Mouse (Mus musculus) kidney, embryonic 15.5 days (tissue): ENCODE measurements around the gene Lrrc4c. TPM values are rescaled to one million over a fixed set of nuclear protein-coding genes. Genes with fewer than 3 reads are reported as not detected.

Experiments
- ATAC-seq: fragments of 200-750 bp; cut with Nextera tagmentation; replicated peaks from 2 replicates; pipeline ENCODE4 v1.8.0; 2017; ENCODE audit warnings: moderate TSS enrichment; ENCODE audit not compliant: low FRiP score
- H3K27ac ChIP-seq: fragments of 300-500 bp; sonication (generic); 2 replicates; pipeline ENCODE4 v1.5.1; 2015; ENCODE audit warnings: mild to moderate bottlenecking, inconsistent platforms
- H3K27me3 ChIP-seq: fragments of 300-500 bp; sonication (generic); 2 replicates; pipeline ENCODE4 v1.6.1; 2015; ENCODE audit warnings: inconsistent platforms
- H3K36me3 ChIP-seq: fragments of 300-500 bp; sonication (generic); 2 replicates; pipeline ENCODE4 v1.6.1; 2015; ENCODE audit warnings: inconsistent platforms
- H3K4me1 ChIP-seq: fragments of 300-500 bp; sonication (generic); 2 replicates; pipeline ENCODE4 v1.6.1; 2015; ENCODE audit warnings: inconsistent platforms
- H3K4me2 ChIP-seq: fragments of 300-500 bp; sonication (generic); 2 replicates; pipeline ENCODE4 v1.6.1; 2015; ENCODE audit warnings: moderate library complexity, mild to moderate bottlenecking, inconsistent platforms
- H3K4me3 ChIP-seq: fragments of 300-500 bp; sonication (generic); replicated peaks from 2 replicates; pipeline ENCODE4 v1.5.1; 2015; ENCODE audit warnings: mild to moderate bottlenecking, inconsistent platforms
- H3K9ac ChIP-seq: fragments of 300-500 bp; sonication (generic); 2 replicates; pipeline ENCODE4 v1.6.1; 2015; ENCODE audit warnings: mild to moderate bottlenecking, inconsistent platforms
- H3K9me3 ChIP-seq: fragments of 300-500 bp; sonication (generic); replicated peaks from 2 replicates; pipeline ENCODE4 v1.6.1; 2016; ENCODE audit warnings: inconsistent platforms
- WGBS: fragments of 180-500 bp; shearing (Covaris S2); methylation state at CpG from one replicate; pipeline ENCODE4 v1.1.7; 2015; ENCODE audit warnings: mixed read lengths; 5-methylcytosine and 5-hydroxymethylcytosine counted together
- polyA plus RNA-seq: library from polyadenylated mRNA; unstranded; fragments of >200 nt; fragmentation: Nextera tagmentation; extraction: Ambion mirVana; gene quantifications from 2 replicates; pipeline ENCODE4 v1.2.1, GENCODE M21; 2015

The Lrrc4c gene
- polyA plus RNA-seq, 1 experiment from 2014 or later = 1.4 TPM

GRCm38 (mm10) chr2:96717353-96717752, 399.4 kb downstream of the Lrrc4c start:
- Histone ChIP-seq H3K4me2 (no peak overlapping the region), H3K4me1 (no peaks in the 10 kb centered on the region), H3K36me3 (no peaks in the 10 kb centered on the region), H3K9me3 (no peaks in the 10 kb centered on the region), H3K27ac (no peak overlapping the region), H3K9ac (no peak overlapping the region), H3K27me3 (no peaks in the 10 kb centered on the region), H3K4me3 (no peak overlapping the region)
- no peak for ATAC-seq
- 83% methylated on average over 2 of the region's 2 CpGs for WGBS

DNA sequence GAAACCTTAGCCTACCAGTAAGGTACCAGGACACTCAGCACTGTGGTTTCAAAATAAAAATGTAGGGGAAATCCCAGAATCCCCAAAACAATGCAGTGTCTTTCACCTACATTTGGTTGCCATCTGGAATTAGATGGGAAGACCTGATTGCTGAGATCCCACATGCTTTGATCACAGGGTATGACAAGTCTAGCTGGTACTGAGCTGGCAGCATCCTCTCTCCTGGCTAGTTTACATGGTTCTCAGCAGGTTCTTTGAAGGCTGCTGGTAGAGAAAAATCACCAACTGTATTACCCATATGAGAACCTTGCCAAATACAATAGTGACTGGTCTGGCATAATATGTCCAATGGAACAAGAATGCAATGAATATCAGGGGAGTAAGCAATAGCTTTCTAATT, 405.4 kb downstream of the Lrrc4c start:
- no peak overlapping the region for H3K27ac ChIP-seq
- no peaks in the 10 kb centered on the region for H3K4me1 ChIP-seq
- H3K4me3 ChIP-seq = no peak overlapping the region
- no peak overlapping the region for H3K9ac ChIP-seq
- ATAC-seq = no peak
- no peaks in the 10 kb centered on the region for H3K36me3 ChIP-seq
- H3K9me3 ChIP-seq = no peaks in the 10 kb centered on the region
- no peak overlapping the region for H3K4me2 ChIP-seq
- H3K27me3 ChIP-seq = no peaks in the 10 kb centered on the region

DNA sequence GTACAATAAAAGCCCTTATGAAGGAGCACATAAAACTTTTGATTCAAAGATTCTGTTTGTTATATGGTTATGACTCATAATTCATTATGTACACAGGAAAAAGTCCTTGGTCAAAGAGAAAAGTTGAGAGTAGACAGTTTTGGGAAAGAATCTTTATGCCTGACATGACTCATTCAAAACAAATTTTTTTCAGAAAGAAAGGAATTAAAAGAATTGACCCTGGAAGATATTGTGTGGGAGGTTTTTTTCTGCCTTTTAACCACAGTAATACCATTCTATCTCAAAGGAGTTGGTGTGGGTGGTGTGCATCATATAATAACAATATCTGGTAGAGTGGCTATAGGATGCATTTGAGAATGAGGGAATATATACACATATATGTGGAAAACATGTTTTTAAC, 418.1 kb downstream of the Lrrc4c start:
- ATAC-seq = no peak
- Histone ChIP-seq H3K4me1 (no peaks in the 10 kb centered on the region), H3K9me3 (no peaks in the 10 kb centered on the region), H3K4me2 (no peak overlapping the region), H3K36me3 (no peaks in the 10 kb centered on the region), H3K4me3 (no peak overlapping the region), H3K9ac (no peak overlapping the region), H3K27ac (no peak overlapping the region), H3K27me3 (no peaks in the 10 kb centered on the region)

DNA sequence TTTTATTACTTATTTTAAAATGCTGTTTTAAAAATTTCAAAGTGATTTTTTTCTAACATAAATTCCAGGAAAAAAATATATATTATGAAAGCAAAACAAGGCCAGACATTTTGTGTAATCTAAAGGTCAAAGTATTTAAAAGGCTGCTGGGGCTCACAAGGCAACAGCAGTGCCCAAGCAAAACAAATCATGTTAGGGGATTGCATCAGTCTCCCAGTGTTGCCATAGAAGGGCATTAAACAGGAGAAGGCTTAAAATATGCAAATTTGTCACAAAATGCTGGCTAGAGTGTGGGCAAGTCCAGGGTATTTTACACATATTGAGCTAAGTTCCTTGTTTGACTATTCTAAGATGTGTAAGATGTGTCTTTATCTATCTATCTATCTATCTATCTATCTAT, 437.1 kb downstream of the Lrrc4c start:
- ATAC-seq = no peak
- H3K9ac ChIP-seq = no peak overlapping the region
- H3K27me3 ChIP-seq = no peaks in the 10 kb centered on the region
- no peaks in the 10 kb centered on the region for H3K4me1 ChIP-seq
- no peak overlapping the region for H3K27ac ChIP-seq
- no peak overlapping the region for H3K4me2 ChIP-seq
- no peaks in the 10 kb centered on the region for H3K36me3 ChIP-seq
- H3K9me3 ChIP-seq = no peaks in the 10 kb centered on the region
- H3K4me3 ChIP-seq = no peak overlapping the region

DNA sequence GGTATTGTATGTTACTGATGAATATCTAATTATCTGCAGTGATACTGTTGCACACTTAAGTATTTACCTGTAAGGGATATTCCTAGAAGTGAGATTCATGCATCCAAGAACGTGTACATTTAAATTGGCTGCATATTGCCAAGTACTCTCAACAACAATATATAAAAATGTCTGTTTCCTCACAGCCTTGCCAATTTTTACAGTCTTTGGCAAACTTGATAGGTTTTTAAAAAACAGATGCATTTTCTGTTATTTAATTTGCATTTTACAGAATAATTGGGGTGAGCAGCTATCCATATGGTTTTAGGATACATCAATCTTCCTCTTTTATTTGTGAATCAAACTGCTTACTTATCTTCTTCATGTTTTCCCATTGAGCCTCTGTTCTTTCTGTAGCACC, 439.7 kb downstream of the Lrrc4c start:
- 61% methylated on average over 1 of the region's 1 CpGs for WGBS

GRCm38 (mm10) chr2:96763538-96763937, 445.6 kb downstream of the Lrrc4c start:
- H3K27ac ChIP-seq = no peak overlapping the region
- no peak overlapping the region for H3K4me2 ChIP-seq
- no peaks in the 10 kb centered on the region for H3K4me1 ChIP-seq
- H3K9me3 ChIP-seq = no peaks in the 10 kb centered on the region
- no peaks in the 10 kb centered on the region for H3K27me3 ChIP-seq
- ATAC-seq = 0 out of 2 replicates have a peak, but pooled peaks have one; percentile 36
- H3K36me3 ChIP-seq = no peaks in the 10 kb centered on the region
- 34% methylated on average over 5 of the region's 5 CpGs for WGBS
- no peak overlapping the region for H3K4me3 ChIP-seq
- H3K9ac ChIP-seq = no peak overlapping the region

More for the DNA sequence above, 439.7 kb downstream of the Lrrc4c start:
- H3K4me3 ChIP-seq = no peak overlapping the region
- no peaks in the 10 kb centered on the region for H3K9me3 ChIP-seq
- no peak overlapping the region for H3K27ac ChIP-seq
- H3K9ac ChIP-seq = no peak overlapping the region
- no peaks in the 10 kb centered on the region for H3K4me1 ChIP-seq
- ATAC-seq = no peak
- no peak overlapping the region for H3K4me2 ChIP-seq
- H3K36me3 ChIP-seq = no peaks in the 10 kb centered on the region
- H3K27me3 ChIP-seq = no peaks in the 10 kb centered on the region

GRCm38 (mm10) chr2:96775376-96775775, 457.4 kb downstream of the Lrrc4c start:
- Histone ChIP-seq H3K27me3 (no peaks in the 10 kb centered on the region), H3K27ac (no peak overlapping the region), H3K4me2 (no peak overlapping the region), H3K9me3 (no peaks in the 10 kb centered on the region), H3K36me3 (no peaks in the 10 kb centered on the region), H3K4me1 (no peaks in the 10 kb centered on the region), H3K4me3 (no peak overlapping the region), H3K9ac (no peak overlapping the region)
- no peak for ATAC-seq

DNA sequence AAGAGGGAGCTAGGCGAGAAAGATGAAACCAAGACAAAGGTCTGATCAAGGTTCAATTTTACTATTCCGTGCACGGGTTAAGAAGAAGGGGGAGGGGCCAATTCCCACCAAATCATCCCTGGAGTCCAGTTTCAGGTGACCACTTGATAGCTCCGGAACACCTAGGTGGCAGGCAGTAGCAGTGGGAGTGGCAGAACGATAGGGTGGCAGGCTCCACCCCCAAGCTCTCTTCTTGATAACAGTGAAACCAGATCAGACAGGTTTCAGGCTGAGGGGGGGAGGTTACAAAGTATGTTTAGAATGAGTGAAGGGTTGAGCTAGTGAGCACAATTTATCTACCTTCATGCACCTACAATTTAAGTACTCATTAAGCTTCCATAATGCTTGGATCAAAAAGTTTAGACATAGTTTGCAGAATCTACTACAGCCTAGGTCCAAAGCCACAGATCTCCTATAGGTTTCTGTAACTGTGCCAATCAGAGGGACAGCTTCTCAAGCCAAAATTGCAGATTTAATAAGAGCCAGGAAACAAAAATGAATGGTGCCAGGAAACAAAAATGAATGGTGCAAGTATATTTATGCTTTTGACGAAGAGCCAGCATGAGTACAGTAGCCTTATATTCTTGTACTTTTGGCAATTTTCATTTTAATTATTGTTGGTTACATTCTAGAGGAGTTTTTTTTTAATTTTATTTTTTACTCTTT, 478.9 kb downstream of the Lrrc4c start:
- Histone ChIP-seq H3K4me2 (no peak overlapping the region), H3K36me3 (no peaks in the 10 kb centered on the region), H3K9ac (no peak overlapping the region), H3K27me3 (no peaks in the 10 kb centered on the region), H3K4me1 (no peaks in the 10 kb centered on the region), H3K4me3 (no peak overlapping the region), H3K9me3 (no peaks in the 10 kb centered on the region), H3K27ac (no peak overlapping the region)
- 31% methylated on average over 6 of the region's 6 CpGs for WGBS
- no peak for ATAC-seq

- WGBS = 81% methylated on average over 5 of the region's 5 CpGs
- no peak for ATAC-seq
These were observed 532.9 kb downstream of the Lrrc4c start for GRCm38 (mm10) chr2:96850839-96851396.

GRCm38 (mm10) chr2:96853797-96854196, 535.8 kb downstream of the Lrrc4c start:
- 82% methylated on average over 1 of the region's 1 CpGs for WGBS
- no peaks in the 10 kb centered on the region for H3K4me1 ChIP-seq
- H3K9ac ChIP-seq = no peak overlapping the region
- no peaks in the 10 kb centered on the region for H3K36me3 ChIP-seq
- no peak overlapping the region for H3K4me3 ChIP-seq
- H3K27ac ChIP-seq = no peak overlapping the region
- H3K4me2 ChIP-seq = no peak overlapping the region
- no peaks in the 10 kb centered on the region for H3K27me3 ChIP-seq
- H3K9me3 ChIP-seq = no peaks in the 10 kb centered on the region
- no peak for ATAC-seq

More at GRCm38 (mm10) chr2:96850839-96851396, 532.9 kb downstream of the Lrrc4c start:
- H3K4me2 ChIP-seq = no peak overlapping the region
- H3K4me3 ChIP-seq = no peak overlapping the region
- H3K27me3 ChIP-seq = no peaks in the 10 kb centered on the region
- no peaks in the 10 kb centered on the region for H3K36me3 ChIP-seq
- H3K9me3 ChIP-seq = no peaks in the 10 kb centered on the region
- H3K4me1 ChIP-seq = no peaks in the 10 kb centered on the region
- no peak overlapping the region for H3K9ac ChIP-seq
- no peak overlapping the region for H3K27ac ChIP-seq

- Histone ChIP-seq H3K9me3 (no peaks in the 10 kb centered on the region), H3K27ac (no peak overlapping the region), H3K9ac (no peak overlapping the region), H3K27me3 (no peaks in the 10 kb centered on the region), H3K36me3 (no peaks in the 10 kb centered on the region), H3K4me2 (no peak overlapping the region), H3K4me1 (no peaks in the 10 kb centered on the region), H3K4me3 (no peak overlapping the region)
- ATAC-seq = no peak
- WGBS = 88% methylated on average over 1 of the region's 1 CpGs
These were observed 558.1 kb downstream of the Lrrc4c start for GRCm38 (mm10) chr2:96876062-96876461.

DNA sequence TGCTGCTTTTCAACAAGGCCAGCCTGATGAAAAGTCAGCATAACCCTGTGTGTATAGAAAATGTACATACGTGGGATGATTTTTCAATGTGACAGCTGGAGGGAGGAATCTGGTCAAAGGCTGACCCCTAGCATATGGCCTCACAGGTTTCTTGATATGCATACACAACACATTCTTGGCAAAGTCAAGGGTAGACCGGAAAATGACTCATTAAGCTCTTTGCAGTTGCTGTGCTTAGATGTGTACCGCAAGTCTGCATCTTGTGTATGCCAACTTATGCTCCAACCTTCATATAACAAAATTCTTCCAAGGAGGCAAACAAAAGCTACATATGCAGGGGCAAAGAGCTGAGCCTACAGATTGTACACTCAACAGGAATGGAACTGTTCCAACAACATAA, 631.6 kb downstream of the Lrrc4c start:
- H3K4me1 ChIP-seq = no peaks in the 10 kb centered on the region
- ATAC-seq = no peak
- no peak overlapping the region for H3K4me3 ChIP-seq
- 72% methylated on average over 3 of the region's 3 CpGs for WGBS
- H3K27me3 ChIP-seq = no peaks in the 10 kb centered on the region
- no peak overlapping the region for H3K27ac ChIP-seq
- no peak overlapping the region for H3K4me2 ChIP-seq
- no peak overlapping the region for H3K9ac ChIP-seq
- H3K9me3 ChIP-seq = no peaks in the 10 kb centered on the region
- H3K36me3 ChIP-seq = no peaks in the 10 kb centered on the region

DNA sequence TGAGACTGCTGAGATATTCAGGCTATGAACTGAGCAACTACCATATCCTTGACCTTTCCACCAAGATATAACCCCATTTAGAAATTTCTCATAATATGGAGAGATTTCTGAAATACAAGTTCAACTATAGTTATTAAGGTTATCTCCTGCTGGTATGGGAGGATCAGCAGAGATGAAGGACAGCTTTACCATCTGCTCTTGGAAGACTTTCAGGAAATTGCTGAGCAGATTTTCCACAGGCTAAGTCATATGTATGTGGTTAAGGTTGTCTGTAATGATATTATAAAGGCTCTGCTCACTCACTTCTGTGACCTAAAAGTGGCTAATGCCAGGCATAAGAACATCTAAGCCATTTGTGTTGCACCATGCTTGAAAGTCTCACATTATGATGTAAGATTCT, 681.6 kb downstream of the Lrrc4c start:
- H3K36me3 ChIP-seq = no peaks in the 10 kb centered on the region
- no peak overlapping the region for H3K27ac ChIP-seq
- no peak overlapping the region for H3K4me2 ChIP-seq
- H3K9ac ChIP-seq = no peak overlapping the region
- no peak overlapping the region for H3K4me3 ChIP-seq
- H3K9me3 ChIP-seq = no peaks in the 10 kb centered on the region
- ATAC-seq = no peak
- H3K4me1 ChIP-seq = no peaks in the 10 kb centered on the region
- H3K27me3 ChIP-seq = no peaks in the 10 kb centered on the region
